Mouse (Mus musculus): ENCODE results near the gene Olfr43. TPM values are rescaled to one million over a fixed set of nuclear protein-coding genes. Genes with fewer than 3 reads are reported as not detected.

The Olfr43 gene
- polyA plus RNA-seq (2012; ENCODE audit: insufficient read depth, low replicate concordance) = not detected in 2 replicates

DNA sequence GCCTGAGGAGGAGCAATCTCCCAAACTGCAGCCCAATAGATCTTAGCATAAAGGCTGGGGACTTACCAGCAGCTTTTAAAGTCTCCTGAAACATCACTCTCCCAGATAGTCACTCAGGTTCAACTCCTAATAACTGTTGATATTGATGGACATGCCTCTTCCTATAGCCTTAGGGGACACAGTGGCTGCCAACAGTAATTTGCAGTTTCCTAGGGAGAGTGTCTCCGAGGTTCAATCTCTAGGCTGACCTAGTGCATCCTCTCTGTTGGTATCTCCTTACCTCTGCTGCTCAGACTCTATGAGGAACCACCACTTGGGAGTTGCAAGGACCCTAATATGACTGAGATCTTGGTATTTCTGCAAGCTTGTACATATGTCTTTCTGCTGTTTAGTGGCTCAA lies at the start of gene Olfr43:
Gene Olfr43 (minus strand): TSS at position 101 of the 400 bp plus-strand sequence.
- Histone ChIP-seq H3K27me3 (replicated peaks) (no peaks in the 10 kb centered on the region), H3K4me1 (no peaks in the 10 kb centered on the region), H3K9me3 (no peaks in the 10 kb centered on the region), H3K4me3 (replicated peaks) (no peak within 1 kb of the TSS), H3K36me3 (replicated peaks; ENCODE audit: low read length) (no peaks in the 10 kb centered on the region)
- TF ChIP-seq FLI1 (IDR thresholded peaks at IDR 0.05; ENCODE audit: low read length) = no peak
- TF ChIP-seq GATA1 (IDR thresholded peaks at IDR 0.05; ENCODE audit: borderline replicate concordance, low read length) = no peak

DNA sequence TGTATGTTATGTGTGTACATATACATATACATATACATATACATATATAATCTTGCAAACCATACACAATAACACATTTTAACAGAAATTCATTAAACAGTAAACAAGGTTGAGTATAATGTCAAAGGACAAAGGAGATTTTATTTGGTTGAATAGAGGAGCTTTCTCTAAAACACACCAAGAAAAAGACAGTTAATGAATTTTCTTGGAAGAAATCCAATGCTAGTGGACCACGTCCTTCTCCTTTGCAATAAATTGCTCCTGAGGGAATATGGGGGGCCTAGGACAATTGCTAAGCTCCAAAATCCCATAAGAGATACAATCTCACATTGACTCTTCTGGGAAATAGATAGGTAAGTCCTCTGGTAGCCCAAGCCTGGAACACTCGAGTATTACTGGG lies 48.3 kb upstream of the Olfr43 start, which contains the start of gene Olfr406:
Gene Olfr406 (plus strand): TSS at position 301 of the 400 bp plus-strand sequence.
- Histone ChIP-seq H3K27me3 (replicated peaks) (no peaks in the 10 kb centered on the region), H3K4me1 (no peaks in the 10 kb centered on the region), H3K4me3 (replicated peaks) (no peak within 1 kb of the TSS), H3K36me3 (replicated peaks; ENCODE audit: low read length) (no peaks in the 10 kb centered on the region), H3K9me3 (no peaks in the 10 kb centered on the region)
- TF ChIP-seq GATA1 (IDR thresholded peaks at IDR 0.05; ENCODE audit: borderline replicate concordance, low read length) (no peak), FLI1 (IDR thresholded peaks at IDR 0.05; ENCODE audit: low read length) (no peak)

DNA sequence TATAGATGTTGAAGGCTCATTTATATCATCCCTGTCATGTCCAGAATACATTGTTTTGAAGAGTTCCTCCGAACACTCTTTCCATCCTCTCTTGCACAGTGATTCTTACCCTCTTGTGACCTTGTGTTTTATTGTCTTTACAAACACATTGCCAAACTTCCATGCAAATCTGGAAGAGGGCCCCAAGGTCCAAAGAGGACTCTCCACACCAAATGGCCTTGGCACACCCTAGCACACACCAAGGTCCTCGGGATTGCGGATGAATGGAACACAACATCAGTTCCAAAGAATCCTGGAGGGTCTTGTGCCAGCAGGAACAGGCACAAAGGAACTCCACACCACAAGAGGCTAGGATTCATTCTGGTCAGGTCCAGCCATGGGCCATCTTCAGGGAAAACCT lies 30.0 kb upstream of the Olfr43 start:
- no peak for TF ChIP-seq FLI1 (IDR thresholded peaks at IDR 0.05; ENCODE audit: low read length)
- no peak for TF ChIP-seq GATA1 (IDR thresholded peaks at IDR 0.05; ENCODE audit: borderline replicate concordance, low read length)
- H3K4me3 ChIP-seq (replicated peaks) = no peak overlapping the region

DNA sequence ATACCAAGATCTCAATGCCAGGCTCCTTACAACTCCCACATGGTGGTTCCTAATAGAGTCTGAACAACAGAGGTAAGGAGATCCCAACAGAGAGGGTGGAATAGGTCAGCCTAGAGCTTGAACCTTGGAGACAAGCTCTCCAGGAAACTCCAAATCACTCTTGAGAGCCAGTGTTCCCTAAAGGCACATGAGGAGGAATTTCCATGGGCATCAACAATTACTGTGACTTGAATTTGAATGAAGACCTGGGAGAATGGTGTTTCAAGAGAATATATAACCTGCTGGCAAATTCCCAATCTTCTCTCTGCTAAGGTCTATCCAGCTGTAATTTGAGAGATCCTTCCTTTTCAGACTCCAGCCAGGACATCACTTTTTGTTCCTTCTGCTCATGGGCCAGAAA lies 25.2 kb downstream of the Olfr43 start, which contains the start of gene Olfr403:
Gene Olfr403 (plus strand): TSS at position 301 of the 400 bp plus-strand sequence.
- H3K27me3 ChIP-seq (replicated peaks) = no peaks in the 10 kb centered on the region
- 0 out of 2 replicates have a peak, but pooled peaks cover 2% of the 10 kb centered on the region for H3K9me3 ChIP-seq
- H3K36me3 ChIP-seq (replicated peaks; ENCODE audit: low read length) = no peaks in the 10 kb centered on the region
- no peak within 1 kb of the TSS for H3K4me3 ChIP-seq (replicated peaks)
- no peak for TF ChIP-seq FLI1 (IDR thresholded peaks at IDR 0.05; ENCODE audit: low read length)
- TF ChIP-seq GATA1 (IDR thresholded peaks at IDR 0.05; ENCODE audit: borderline replicate concordance, low read length) = no peak
- no peaks in the 10 kb centered on the region for H3K4me1 ChIP-seq

More for the DNA sequence above, 30.0 kb upstream of the Olfr43 start:
- Histone ChIP-seq H3K9me3 (0 out of 2 replicates have a peak, but pooled peaks cover 5% of the 10 kb centered on the region), H3K27me3 (replicated peaks) (no peaks in the 10 kb centered on the region), H3K36me3 (replicated peaks; ENCODE audit: low read length) (no peaks in the 10 kb centered on the region), H3K4me1 (no peaks in the 10 kb centered on the region)

DNA sequence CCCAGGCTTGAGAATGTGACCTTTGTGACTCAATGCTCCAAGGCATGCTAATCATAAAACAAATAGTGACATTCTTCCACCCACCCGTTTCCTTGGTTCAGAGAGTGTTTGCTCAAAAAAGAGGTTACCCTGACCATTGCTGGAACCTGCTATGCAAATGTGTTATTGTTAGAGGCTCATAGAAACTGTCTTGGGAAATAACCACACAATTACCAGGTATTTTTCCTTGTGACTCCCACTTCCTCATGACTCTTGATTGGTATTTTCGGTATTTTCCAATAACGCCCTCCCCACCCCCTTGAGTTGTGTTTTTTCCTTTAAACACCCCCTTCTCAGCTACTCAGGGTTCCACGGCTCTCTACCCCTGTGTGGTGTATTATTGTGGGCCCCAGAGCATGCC lies 27.4 kb downstream of the Olfr43 start:
- Histone ChIP-seq H3K36me3 (replicated peaks; ENCODE audit: low read length) (no peaks in the 10 kb centered on the region), H3K27me3 (replicated peaks) (no peaks in the 10 kb centered on the region), H3K4me3 (replicated peaks) (no peak overlapping the region), H3K4me1 (no peaks in the 10 kb centered on the region), H3K9me3 (0 out of 2 replicates have a peak, but pooled peaks cover 2% of the 10 kb centered on the region)
- TF ChIP-seq GATA1 (IDR thresholded peaks at IDR 0.05; ENCODE audit: borderline replicate concordance, low read length) (no peak), FLI1 (IDR thresholded peaks at IDR 0.05; ENCODE audit: low read length) (no peak)

DNA sequence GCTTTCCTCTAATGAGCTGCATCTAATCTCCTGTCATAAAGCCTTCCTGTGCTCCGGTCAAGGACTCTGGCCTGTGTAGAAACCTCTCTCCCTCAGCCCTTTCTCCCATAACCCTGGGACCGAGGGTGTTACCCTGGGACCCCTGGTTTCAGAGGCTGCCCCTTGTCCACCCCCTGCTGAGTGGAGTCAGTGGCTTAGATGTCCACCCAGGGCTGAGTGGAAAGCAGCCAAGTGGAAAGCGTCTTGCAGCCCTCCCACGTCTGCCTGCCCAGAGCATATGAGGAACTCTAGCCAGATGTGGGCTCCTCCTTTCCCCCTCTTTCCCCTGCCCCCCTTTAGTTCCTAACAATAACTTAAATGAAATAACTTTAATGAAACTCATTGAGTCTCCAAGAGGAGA lies 28.0 kb downstream of the Olfr43 start:
- H3K4me1 ChIP-seq = no peaks in the 10 kb centered on the region
- H3K4me3 ChIP-seq (replicated peaks) = no peak overlapping the region
- H3K9me3 ChIP-seq = 0 out of 2 replicates have a peak, but pooled peaks cover 2% of the 10 kb centered on the region
- TF ChIP-seq GATA1 (IDR thresholded peaks at IDR 0.05; ENCODE audit: borderline replicate concordance, low read length) (no peak), FLI1 (IDR thresholded peaks at IDR 0.05; ENCODE audit: low read length) (no peak)
- no peaks in the 10 kb centered on the region for H3K27me3 ChIP-seq (replicated peaks)
- H3K36me3 ChIP-seq (replicated peaks; ENCODE audit: low read length) = no peaks in the 10 kb centered on the region

DNA sequence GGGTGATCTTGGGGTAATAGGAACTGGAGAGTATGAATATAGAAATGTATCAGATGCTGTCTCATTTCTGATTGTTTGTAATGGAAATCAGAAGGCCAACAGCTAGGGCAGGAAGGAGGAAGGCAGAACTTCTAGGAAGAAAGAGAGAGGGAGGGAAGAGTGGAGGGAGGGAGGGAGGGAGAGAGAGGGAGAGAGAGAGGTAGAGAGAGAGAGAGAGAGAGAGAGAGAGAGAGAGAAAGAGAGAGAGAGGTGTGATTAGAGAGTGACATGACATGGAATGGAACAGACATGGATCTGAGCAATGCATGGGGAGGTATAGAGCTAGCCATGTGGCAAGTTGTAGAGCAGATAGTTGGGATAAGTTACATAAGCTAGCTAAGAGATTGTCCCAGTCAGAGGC lies 42.4 kb downstream of the Olfr43 start:
- Histone ChIP-seq H3K27me3 (replicated peaks) (no peaks in the 10 kb centered on the region), H3K4me1 (no peaks in the 10 kb centered on the region), H3K9me3 (no peaks in the 10 kb centered on the region), H3K4me3 (replicated peaks) (no peak overlapping the region), H3K36me3 (replicated peaks; ENCODE audit: low read length) (no peaks in the 10 kb centered on the region)
- TF ChIP-seq GATA1 (IDR thresholded peaks at IDR 0.05; ENCODE audit: borderline replicate concordance, low read length) = no peak
- no peak for TF ChIP-seq FLI1 (IDR thresholded peaks at IDR 0.05; ENCODE audit: low read length)

Other genes starting within 250 kb of the Olfr43 start
- gene Olfr398, start 221.0 kb downstream of the Olfr43 start, polyA plus RNA-seq (2012; ENCODE audit: insufficient read depth, low replicate concordance) = not detected in 2 replicates
- not detected in 2 replicates for gene Olfr139, start 154.8 kb downstream of the Olfr43 start, polyA plus RNA-seq (2012; ENCODE audit: insufficient read depth, low replicate concordance)
- not detected in 2 replicates for gene Olfr399, start 154.8 kb downstream of the Olfr43 start, polyA plus RNA-seq (2012; ENCODE audit: insufficient read depth, low replicate concordance)
- not detected in 2 replicates for gene Zfp616, start 141.4 kb downstream of the Olfr43 start, polyA plus RNA-seq (2012; ENCODE audit: insufficient read depth, low replicate concordance)
- not detected in 2 replicates for gene Olfr401, start 97.7 kb downstream of the Olfr43 start, polyA plus RNA-seq (2012; ENCODE audit: insufficient read depth, low replicate concordance)
- not detected in 2 replicates for gene Olfr402, start 57.9 kb downstream of the Olfr43 start, polyA plus RNA-seq (2012; ENCODE audit: insufficient read depth, low replicate concordance)
- not detected in 2 replicates for gene Olfr403, start 25.1 kb downstream of the Olfr43 start, polyA plus RNA-seq (2012; ENCODE audit: insufficient read depth, low replicate concordance)
- not detected in 2 replicates for gene Olfr406, start 48.4 kb upstream of the Olfr43 start, polyA plus RNA-seq (2012; ENCODE audit: insufficient read depth, low replicate concordance)
- gene Olfr59, start 72.4 kb upstream of the Olfr43 start, polyA plus RNA-seq (2012; ENCODE audit: insufficient read depth, low replicate concordance) = not detected in 2 replicates
- gene Olfr410, start 126.7 kb upstream of the Olfr43 start, polyA plus RNA-seq (2012; ENCODE audit: insufficient read depth, low replicate concordance) = 3.9 TPM in 1 of 2 replicates, not detected in the other
- not detected in 2 replicates for gene Olfr411, start 141.3 kb upstream of the Olfr43 start, polyA plus RNA-seq (2012; ENCODE audit: insufficient read depth, low replicate concordance)
- gene Olfr412, start 150.7 kb upstream of the Olfr43 start, polyA plus RNA-seq (2012; ENCODE audit: insufficient read depth, low replicate concordance) = not detected in 2 replicates